Mouse (Mus musculus) liver, adult 2 months (tissue): ENCODE measurements at regions not wholly inside any gene's neighbourhood (a gene's known extent, or its start where the extent isn't known, plus 50 kb on each side); places are given as distances from the start of the nearest gene placed in this dataset.

Experiments
- CTCF ChIP-seq: fragments of 200-500 bp; IDR thresholded peaks from 2 replicates; pipeline ENCODE4 v1.5.1; 2011; ENCODE audit warnings: low read depth, low read length, control low read depth
- POLR2A ChIP-seq: fragments of 200-500 bp; IDR thresholded peaks from 2 replicates; pipeline ENCODE4 v1.6.1; 2011; ENCODE audit warnings: low read length, control low read depth; ENCODE audit not compliant: insufficient read depth; ENCODE audit errors: extremely low read depth

GRCm38 (mm10) chr12:60214002-60214401 lies 994.5 kb upstream of the Fbxo33 start:
- TF ChIP-seq CTCF (no peak), POLR2A (no peak)
